Mouse (Mus musculus) B cell, adult 2 months (primary cell): ENCODE measurements around the gene Rxra.

ENCODE experiments used
- DNase-seq, 2 experiments: peaks; one replicate each; pipeline ENCODE4 v3.0.0; 2022

Rxra gene

DNA sequence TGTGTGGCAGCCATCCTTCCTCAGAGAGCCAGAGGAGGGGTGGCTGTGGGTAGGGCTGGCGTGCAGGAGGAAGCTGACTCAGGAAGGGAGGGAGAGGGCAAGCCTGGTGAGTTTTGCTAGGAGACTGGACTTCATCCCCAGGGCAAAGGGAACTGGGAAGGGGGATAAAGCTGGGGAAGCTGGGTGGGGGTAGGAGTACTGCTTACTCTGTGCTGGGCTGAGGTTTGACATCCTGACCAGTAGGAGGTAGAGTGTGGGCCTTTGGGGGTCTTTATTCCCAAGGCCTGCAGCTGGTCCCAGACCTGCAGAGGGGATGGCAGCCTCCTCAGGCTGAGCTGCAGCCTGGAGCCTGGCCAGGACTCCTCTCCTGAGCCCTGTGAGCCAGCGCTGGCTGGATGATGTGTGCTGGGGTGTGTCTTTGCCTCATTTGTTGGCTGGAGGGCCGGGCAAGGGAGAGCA is 4.6 kb upstream of the Rxra start:
- DNase-seq, result no peak

GRCm38 (mm10) chr2:27676478-27677325 is 462 bp downstream of the Rxra start:
- peak; percentile 26 to 30 for DNase-seq

GRCm38 (mm10) chr2:27677411-27678310 is 1.4 kb downstream of the Rxra start:
- peak; percentile 8 to 19 for DNase-seq

DNA sequence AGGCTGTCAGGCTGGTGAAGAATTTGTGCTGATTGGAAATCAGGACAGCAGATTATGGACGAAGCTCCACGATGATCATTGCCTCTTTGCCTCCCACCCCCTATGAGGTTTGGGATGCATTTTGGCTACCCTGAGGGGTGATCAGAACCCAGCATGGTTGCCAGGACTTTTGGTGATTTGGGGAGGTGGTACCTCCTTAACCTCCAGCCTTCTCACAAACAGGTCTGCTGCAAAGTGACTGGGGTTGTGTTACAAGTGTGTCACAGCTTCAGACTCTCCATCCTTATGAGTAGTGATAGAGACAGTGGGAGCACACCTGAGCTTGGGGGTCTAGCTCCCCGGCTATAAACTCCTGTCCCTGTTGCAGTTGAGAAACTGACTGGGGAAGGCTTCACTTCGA is 2.1 kb downstream of the Rxra start:
- DNase-seq, result no peak

- no peak for DNase-seq
These were observed 2.7 kb downstream of the Rxra start for GRCm38 (mm10) chr2:27678836-27679480.

- DNase-seq, result no peak
These were observed 3.4 kb downstream of the Rxra start for GRCm38 (mm10) chr2:27679621-27680025.

DNA sequence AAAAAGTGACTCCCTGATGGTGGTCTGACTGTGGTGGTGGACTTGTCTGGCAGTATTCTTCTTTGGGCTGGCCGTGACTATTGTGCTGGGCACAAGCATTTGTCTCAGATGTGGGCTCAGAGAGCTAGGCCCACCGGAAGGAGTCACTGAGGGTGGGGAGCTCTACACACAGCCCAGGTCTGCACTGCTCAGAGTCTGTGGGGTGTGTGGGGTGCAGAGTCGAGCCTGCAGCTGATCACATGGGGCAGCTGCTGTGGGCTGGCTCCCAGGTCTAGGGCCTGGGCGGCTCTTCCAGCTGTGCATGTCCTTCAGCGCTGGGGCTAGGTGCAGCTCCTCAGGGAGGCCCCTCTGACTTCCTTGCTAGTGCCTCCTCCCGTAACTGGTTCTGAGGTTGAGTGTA is 3.8 kb downstream of the Rxra start:
- no peak for DNase-seq

DNA sequence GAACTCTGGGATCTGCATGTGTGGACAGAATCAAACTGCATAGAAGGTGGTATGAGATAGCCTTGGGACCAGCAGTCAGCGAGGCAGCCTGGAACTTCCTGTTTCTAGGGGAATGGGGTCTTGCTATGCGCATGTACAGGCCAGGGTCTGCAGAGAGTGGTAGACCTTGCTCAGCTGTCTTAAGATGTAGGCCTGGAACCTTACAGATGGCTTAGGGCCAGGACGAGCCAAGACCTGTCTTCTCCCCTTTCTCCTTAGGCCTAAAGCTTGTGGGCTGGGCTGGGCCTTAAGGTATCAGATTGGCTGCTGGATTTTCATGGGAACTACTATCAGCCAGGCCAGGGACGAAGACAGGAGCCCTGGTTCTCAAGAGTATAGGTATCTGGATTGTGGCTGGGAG is 4.4 kb downstream of the Rxra start:
- no peak for DNase-seq

DNA sequence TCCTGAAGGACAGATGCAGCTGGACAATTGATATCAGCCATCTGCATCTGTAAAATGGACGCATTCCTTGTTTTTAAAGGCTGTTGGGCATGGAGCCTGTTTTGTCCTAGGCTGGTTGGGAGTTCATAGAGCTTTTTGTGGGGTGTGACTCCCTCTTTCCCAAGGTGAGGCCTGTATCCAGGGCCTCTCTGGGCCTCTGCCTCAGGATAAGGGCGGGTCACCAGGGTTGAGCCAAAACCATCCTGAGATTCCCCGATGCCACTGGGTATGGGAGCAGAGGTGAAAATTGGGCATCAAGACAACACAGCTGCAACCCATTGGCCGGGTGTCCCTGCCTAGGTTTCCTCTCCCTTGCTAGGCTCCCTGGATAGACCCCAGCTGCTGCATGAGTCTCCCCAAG is 5.2 kb downstream of the Rxra start:
- DNase-seq, result no peak

GRCm38 (mm10) chr2:27682096-27682495 is 5.9 kb downstream of the Rxra start:
- no peak for DNase-seq

DNA sequence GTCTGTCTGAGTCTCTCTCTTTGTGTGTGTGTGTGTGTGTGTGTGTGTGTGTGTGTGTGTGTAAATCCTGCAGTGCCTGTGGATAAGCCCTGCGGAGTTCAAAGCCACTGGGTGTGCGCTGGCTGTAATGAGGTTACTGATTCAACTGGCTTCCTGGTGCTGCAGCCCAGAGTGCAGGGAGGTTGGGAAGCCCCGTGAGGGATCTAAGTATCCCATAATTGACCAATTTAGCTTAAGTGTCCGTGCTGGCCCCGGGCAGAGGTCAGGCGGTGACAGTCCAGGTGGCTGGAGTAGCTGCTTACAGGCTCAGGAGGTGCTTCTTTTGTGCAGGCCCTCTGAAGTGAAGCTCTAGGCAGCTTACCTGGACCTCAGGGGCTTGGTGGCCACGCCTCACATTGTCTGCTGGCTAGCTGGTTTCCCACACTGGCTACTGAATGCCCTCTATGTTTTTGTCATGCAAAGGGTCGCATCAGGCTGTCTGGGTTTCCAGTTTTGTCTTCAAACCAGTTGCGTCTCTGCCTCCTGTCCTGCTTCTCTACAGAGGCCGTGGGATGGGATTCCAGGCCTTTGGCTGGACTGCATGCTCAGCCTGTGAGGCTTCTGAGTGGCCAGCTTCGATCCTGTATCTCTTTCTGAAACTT is 7.9 kb downstream of the Rxra start:
- no peak for DNase-seq

DNA sequence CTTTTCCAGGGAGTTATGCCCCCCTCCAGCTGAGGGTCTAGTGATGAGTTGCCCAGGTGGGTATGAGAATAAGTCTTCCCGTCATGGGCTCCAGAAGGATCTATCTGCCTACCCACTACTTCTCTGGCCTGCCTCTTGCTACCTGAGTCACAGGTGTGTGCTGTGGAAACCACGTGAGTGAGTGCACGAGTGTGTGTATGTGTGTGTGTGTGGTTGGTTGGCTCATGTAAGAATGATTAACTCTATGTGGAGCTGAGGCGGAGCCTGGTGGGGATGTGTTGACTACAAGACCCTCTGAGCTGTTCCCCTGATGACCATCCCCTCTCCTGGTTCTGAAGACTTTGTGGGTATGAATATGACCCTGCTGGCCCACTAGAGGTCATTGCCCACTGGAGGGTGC is 9.7 kb downstream of the Rxra start:
- no peak for DNase-seq

DNA sequence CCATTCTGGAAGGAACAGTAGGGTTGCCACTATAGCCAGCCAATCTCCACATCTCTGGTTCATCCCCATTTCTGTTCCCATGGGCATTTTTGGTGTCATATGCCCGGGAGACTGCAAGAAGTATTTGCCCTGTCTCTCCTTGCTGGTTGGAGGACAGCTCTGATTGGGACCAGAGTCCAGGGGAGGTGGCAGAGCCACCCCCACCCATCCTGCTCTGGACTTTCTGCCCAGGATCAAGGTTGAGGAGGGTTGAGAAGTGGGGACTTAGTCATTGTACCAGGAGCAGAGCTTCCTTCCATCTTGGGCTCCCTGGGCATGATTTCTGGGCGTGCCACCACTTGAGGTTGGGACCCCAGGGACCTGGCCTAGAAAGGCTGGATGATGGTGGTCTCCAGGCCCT is 10.1 kb downstream of the Rxra start:
- DNase-seq, result no peak

GRCm38 (mm10) chr2:27687041-27687440 is 10.8 kb downstream of the Rxra start:
- no peak for DNase-seq

DNA sequence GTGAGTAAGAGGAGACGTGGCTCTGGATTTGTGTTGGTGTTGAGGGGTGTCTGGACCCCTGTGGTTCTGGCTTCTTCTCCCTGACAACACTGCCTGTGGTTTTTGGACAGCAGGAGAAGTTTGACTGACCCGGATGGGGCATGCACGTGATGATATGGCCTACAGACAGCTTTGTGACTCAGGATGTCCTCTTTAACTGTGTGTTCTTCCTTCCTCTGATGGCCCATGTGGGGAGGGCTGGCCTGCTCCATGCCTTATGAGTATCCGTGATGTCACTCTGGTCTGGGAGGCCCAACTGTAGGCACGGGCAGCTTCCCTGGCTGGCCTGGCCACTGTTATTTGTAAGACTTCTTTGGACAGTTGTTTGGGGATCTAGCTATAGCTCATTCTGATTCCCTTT is 11.7 kb downstream of the Rxra start:
- DNase-seq, result no peak

GRCm38 (mm10) chr2:27690714-27691113 is 14.5 kb downstream of the Rxra start:
- no peak for DNase-seq

DNA sequence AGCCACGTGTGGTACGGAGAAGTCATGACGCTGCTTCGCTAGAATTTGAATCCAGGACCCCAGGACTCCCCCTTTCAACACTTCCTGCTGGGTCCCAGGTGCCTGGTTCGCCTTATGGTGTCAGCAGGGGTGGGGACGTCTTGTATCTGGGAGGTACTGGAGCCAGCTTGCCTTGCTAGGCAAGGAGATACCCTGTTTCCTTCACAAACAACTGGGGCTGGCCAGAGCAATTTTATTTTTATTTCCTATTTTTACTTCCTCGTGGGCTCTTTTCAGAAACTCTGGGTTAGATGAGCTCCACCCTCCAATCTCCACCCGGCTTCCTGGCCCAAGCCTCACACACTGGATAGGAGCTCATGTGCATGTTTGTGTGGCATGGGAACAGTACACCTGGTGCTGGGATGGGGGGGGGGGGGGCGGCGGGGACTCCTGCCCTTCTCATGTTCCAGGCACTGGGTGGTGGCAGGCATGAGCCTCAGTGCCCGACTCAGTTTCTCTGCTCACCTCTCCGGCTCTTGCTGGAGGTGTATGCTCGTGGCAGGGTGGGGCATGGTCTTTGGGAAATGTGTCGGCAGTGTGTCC is 15.0 kb downstream of the Rxra start:
- DNase-seq, result no peak

GRCm38 (mm10) chr2:27692608-27693007 is 16.4 kb downstream of the Rxra start:
- no peak for DNase-seq

DNA sequence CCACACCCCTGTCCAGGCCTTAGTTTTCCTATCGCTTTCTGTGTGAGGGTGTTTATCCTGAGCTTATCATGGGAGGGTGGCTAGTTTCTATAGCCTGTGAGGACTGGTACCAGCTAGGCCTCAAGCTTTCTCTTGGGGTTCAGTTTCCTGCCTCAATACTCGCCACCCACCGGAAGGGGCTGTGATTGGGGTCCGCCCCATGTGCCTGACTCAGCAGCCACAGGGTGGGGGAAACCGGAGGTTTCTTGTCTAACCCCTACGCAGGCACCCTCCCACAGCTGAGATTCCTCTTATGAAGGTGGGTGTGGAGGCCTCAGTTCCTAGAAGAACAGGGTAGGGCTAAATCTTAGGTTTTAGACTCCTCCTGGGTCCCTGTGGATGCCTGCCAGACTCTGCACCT is 17.4 kb downstream of the Rxra start:
- DNase-seq, result no peak

GRCm38 (mm10) chr2:27699574-27699973 is 23.3 kb downstream of the Rxra start:
- DNase-seq, result no peak

- no peak for DNase-seq
These were observed 26.0 kb downstream of the Rxra start for GRCm38 (mm10) chr2:27702283-27702682.

- DNase-seq, result no peak
These were observed 26.8 kb downstream of the Rxra start for GRCm38 (mm10) chr2:27702904-27703666.
